9 mouse cellular contexts compared by ENCODE assay signal in the genomic region with DNA sequence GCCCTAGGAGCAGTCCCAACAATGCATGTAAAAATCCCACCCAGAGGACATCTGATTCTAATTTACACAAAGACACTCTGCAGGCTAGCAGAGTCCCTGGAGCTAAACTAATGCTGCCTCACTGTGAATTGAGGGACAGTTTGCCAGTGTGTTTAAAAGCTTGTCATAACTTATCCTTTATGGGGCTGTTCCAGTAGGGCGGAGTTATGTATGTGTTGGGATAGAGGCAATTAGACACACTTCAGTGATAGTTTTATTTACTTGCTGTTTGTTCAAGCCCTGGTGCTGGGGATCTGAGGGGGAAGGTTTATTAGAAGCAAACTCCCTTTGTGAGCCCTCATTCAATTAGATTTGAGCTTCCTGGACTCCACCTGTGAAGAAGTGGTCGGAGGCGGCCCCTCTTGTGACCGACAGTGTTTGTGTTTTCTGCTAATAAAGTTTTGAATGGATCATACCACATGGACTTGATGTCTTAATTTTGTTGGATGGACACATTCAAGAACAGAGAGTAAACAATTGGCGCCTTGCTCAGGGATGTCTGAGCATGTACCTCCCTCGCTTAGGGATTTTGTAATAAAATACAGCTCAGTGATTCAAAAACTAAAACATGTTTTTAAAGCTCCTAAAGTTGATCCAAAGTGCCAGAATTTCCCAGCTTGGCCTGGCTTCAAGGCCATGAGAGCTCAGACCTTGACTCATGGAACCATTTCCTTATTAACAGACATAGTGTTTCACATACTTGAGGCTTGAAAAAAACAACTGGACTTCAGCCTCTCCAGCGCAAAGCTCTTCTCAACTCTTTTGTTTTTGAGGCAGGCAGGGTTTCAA.
DNase-seq lines count a peak whose midpoint lies in the region; ATAC-seq and TF ChIP-seq lines count a peak whose summit lies in the region.
"Had no signal": no experiment of that assay in that cellular context is flagged by ENCODE, and none has a peak within 500 bp of the region (broad histone marks: within the 10 kb centered on the region; RNA-seq: fewer than 3 reads in every experiment).

No protein-coding gene starts in this region.

- ATAC-seq in forebrain, postnatal 0 days, result no peak
- peak; percentile 70; the same call in 1 of the 2 replicates for ATAC-seq in intestine, embryonic 15.5 days
- no peak for ATAC-seq in granulocyte monocyte progenitor cell, adult 5-6 weeks (replicated peaks; ENCODE audit: poor library complexity, severe bottlenecking)

- no peaks in the 10 kb centered on the region for H3K4me1 ChIP-seq in forebrain, postnatal 0 days (ENCODE audit: insufficient read depth)
- H3K4me1 ChIP-seq in intestine, embryonic 15.5 days (replicated peaks), result peaks cover 4% of the 10 kb centered on the region; the same call in 1 of the 2 replicates

- no peak overlapping the region for H3K27ac ChIP-seq in forebrain, postnatal 0 days (ENCODE audit: low read depth, low read length)
- H3K27ac ChIP-seq in intestine, embryonic 15.5 days, result no peak overlapping the region

- no peak overlapping the region for H3K9ac ChIP-seq in forebrain, postnatal 0 days
- H3K9ac ChIP-seq in intestine, embryonic 15.5 days, result no peak overlapping the region

- peak; percentile 40 for DNase-seq in embryo, embryonic 9.5 days (ENCODE audit: extremely low spot score)
- DNase-seq in forebrain, postnatal 0 days, result peak; percentile 9
- peak; percentile 54 for DNase-seq in lung, postnatal 14 days
- DNase-seq in testis, postnatal 14 days (ENCODE audit: low spot score), result peak; percentile 50
- no peak for DNase-seq in frontal cortex, postnatal 10 days (ENCODE audit: low spot score in 2 of 2)
- DNase-seq in liver, result no peak

- H3K4me2 ChIP-seq in forebrain, postnatal 0 days (ENCODE audit: low read depth), result no peak overlapping the region
- H3K4me2 ChIP-seq in intestine, embryonic 15.5 days (replicated peaks), result no peak overlapping the region

- H3K4me3 ChIP-seq in forebrain, postnatal 0 days (ENCODE audit: low read depth, low read length), result no peak overlapping the region
- H3K4me3 ChIP-seq in intestine, embryonic 15.5 days (replicated peaks), result no peak overlapping the region
- H3K4me3 ChIP-seq: megakaryocyte, embryonic 14.5 days had no signal

- 22% methylated on average over 7 of the region's 7 CpGs for WGBS in forebrain, postnatal 0 days
- 49% methylated on average over 7 of the region's 7 CpGs for WGBS in intestine, embryonic 15.5 days

- H3K36me3 ChIP-seq in forebrain, postnatal 0 days (ENCODE audit: insufficient read depth), result no peaks in the 10 kb centered on the region
- no peaks in the 10 kb centered on the region for H3K36me3 ChIP-seq in intestine, embryonic 15.5 days

- no peak for TF ChIP-seq CTCF in forebrain, postnatal 0 days (IDR thresholded peaks at IDR 0.05; ENCODE audit: low read depth)

- no peaks in the 10 kb centered on the region for H3K9me3 ChIP-seq in forebrain, postnatal 0 days (ENCODE audit: low read length)
- no peaks in the 10 kb centered on the region for H3K9me3 ChIP-seq in intestine, embryonic 15.5 days
- H3K9me3 ChIP-seq: megakaryocyte, embryonic 14.5 days had no signal

- no peaks in the 10 kb centered on the region for H3K27me3 ChIP-seq in forebrain, postnatal 0 days (ENCODE audit: insufficient read depth, low read length)
- H3K27me3 ChIP-seq in intestine, embryonic 15.5 days (replicated peaks), result no peaks in the 10 kb centered on the region
- H3K27me3 ChIP-seq: megakaryocyte, embryonic 14.5 days had no signal

Comparison
In these comparisons a context has a peak if more than half of its experiments do, and no peak if none do; other contexts are left out.
1. DNase-seq: peak in embryo, embryonic 9.5 days (single experiment), forebrain, postnatal 0 days (single experiment), lung, postnatal 14 days (single experiment) and testis, postnatal 14 days (single experiment); none in frontal cortex, postnatal 10 days (0 of 2) and liver (single experiment).